Mouse (Mus musculus) adrenal gland, postnatal 0 days (tissue): ENCODE measurements around the gene Yy2. TPM values are rescaled to one million over a fixed set of nuclear protein-coding genes. Genes with fewer than 3 reads are reported as not detected.

Experiments
- polyA plus RNA-seq: library from polyadenylated mRNA; unstranded; fragments of >200 nt; fragmentation: Nextera tagmentation; extraction: Ambion mirVana; gene quantifications from 2 replicates; pipeline ENCODE4 v1.2.1, GENCODE M21; 2015

Gene Yy2
- 1.0 and 1.6 TPM in 2 replicates for polyA plus RNA-seq

DNA sequence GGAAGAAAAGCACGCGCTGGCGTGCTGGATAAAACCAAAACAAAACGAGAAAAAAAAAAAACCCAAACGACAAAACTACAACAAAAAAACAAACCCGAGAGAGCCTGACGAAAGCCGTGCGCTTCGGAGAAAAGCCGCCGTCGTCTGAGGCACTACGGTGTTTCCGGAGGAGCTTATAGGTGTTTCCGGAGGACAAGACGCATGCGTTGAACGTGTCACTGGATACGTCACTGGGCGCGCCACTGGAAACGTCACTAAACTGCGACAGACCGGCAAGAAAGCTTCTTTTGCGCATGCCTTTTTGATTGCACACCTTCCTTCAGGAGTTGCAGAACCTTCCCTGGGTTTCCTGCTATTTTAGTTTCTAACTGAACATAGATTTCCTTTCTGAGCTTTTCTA lies at the start of gene Yy2:
Yy2 (minus strand) TSS at position 146 of the 400 bp plus-strand sequence.

GRCm38 (mm10) chrX:157598186-157598996 lies 29.6 kb upstream of the Yy2 start, which contains the start of gene Mbtps2:
Gene Mbtps2 (minus strand): TSS chrX:157598715.

Other genes with a start within 250 kb of the Yy2 start
- gene Phex, start 153.7 kb downstream of the Yy2 start, polyA plus RNA-seq, result 0.30 and 0.35 TPM in 2 replicates
- 39.4 and 52.0 TPM in 2 replicates for gene Sms, start 76.7 kb downstream of the Yy2 start, polyA plus RNA-seq
- gene Mbtps2, start 29.7 kb upstream of the Yy2 start, polyA plus RNA-seq, result 13.2 and 16.8 TPM in 2 replicates
- gene Smpx, start 129.9 kb upstream of the Yy2 start, polyA plus RNA-seq, result 37.7 and 53.7 TPM in 2 replicates
- gene Klhl34, start 249.4 kb upstream of the Yy2 start, polyA plus RNA-seq, result 0.59 and 0.84 TPM in 2 replicates